Mouse (Mus musculus): Measurements from ENCODE around the gene Pccb. TPM values are rescaled to one million over a fixed set of nuclear protein-coding genes. Genes with fewer than 3 reads are reported as not detected.

The Pccb gene
- polyA plus RNA-seq, 1 experiment = 354 TPM

- Histone ChIP-seq H3K27ac (ENCODE audit: insufficient read depth, low read depth, low read length) (no peak overlapping the region), H3K27me3 (replicated peaks; ENCODE audit: control insufficient read depth, insufficient read depth, low read length) (no peaks in the 10 kb centered on the region), H3K4me1 (ENCODE audit: control insufficient read depth, insufficient read depth, low read length) (no peaks in the 10 kb centered on the region), H3K4me3 (ENCODE audit: insufficient read depth, low read depth, low read length) (no peak overlapping the region), H3K36me3 (ENCODE audit: control insufficient read depth, insufficient read depth, low read length) (no peaks in the 10 kb centered on the region; the same call in none of the 2 replicates)
- TF ChIP-seq CTCF (conservative IDR thresholded peaks at IDR 0.05; ENCODE audit: insufficient read depth, insufficient read length, low read depth, low read length) (no peak), POLR2A (IDR thresholded peaks at IDR 0.05; ENCODE audit: low read depth, low read length) (no peak)
- 96% methylated on average over 3 of the region's 3 CpGs for WGBS
- no peak for DNase-seq
Measured at GRCm38 (mm10) chr9:100987850-100988249, 46.8 kb downstream of the Pccb start.

DNA sequence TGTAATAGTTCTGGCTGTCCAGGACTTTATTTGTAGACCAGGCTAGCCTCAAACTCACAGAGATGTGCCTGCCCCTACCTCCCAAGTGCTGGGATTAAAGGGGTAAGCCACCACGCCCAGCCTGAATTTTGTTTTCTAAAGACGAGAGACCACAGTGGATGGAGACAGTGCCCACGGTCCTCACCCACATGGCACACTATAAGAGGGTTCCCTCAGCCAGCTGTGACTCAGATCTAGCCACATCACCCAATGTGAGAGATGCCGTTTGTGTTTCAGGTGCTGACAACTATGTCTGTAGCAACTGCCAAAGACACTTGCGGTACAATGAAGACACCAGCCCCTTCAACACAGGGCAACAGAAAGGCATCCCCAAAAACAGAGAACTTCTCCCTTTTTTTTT lies 47.7 kb downstream of the Pccb start:
- Histone ChIP-seq H3K27me3 (replicated peaks; ENCODE audit: control insufficient read depth, insufficient read depth, low read length) (no peaks in the 10 kb centered on the region), H3K36me3 (ENCODE audit: control insufficient read depth, insufficient read depth, low read length) (no peaks in the 10 kb centered on the region; the same call in none of the 2 replicates), H3K4me1 (ENCODE audit: control insufficient read depth, insufficient read depth, low read length) (no peaks in the 10 kb centered on the region), H3K27ac (ENCODE audit: insufficient read depth, low read depth, low read length) (no peak overlapping the region), H3K4me3 (ENCODE audit: insufficient read depth, low read depth, low read length) (no peak overlapping the region)
- 95% methylated on average over 5 of the region's 5 CpGs for WGBS
- TF ChIP-seq CTCF (conservative IDR thresholded peaks at IDR 0.05; ENCODE audit: insufficient read depth, insufficient read length, low read depth, low read length) (no peak), POLR2A (IDR thresholded peaks at IDR 0.05; ENCODE audit: low read depth, low read length) (no peak)
- DNase-seq = no peak

DNA sequence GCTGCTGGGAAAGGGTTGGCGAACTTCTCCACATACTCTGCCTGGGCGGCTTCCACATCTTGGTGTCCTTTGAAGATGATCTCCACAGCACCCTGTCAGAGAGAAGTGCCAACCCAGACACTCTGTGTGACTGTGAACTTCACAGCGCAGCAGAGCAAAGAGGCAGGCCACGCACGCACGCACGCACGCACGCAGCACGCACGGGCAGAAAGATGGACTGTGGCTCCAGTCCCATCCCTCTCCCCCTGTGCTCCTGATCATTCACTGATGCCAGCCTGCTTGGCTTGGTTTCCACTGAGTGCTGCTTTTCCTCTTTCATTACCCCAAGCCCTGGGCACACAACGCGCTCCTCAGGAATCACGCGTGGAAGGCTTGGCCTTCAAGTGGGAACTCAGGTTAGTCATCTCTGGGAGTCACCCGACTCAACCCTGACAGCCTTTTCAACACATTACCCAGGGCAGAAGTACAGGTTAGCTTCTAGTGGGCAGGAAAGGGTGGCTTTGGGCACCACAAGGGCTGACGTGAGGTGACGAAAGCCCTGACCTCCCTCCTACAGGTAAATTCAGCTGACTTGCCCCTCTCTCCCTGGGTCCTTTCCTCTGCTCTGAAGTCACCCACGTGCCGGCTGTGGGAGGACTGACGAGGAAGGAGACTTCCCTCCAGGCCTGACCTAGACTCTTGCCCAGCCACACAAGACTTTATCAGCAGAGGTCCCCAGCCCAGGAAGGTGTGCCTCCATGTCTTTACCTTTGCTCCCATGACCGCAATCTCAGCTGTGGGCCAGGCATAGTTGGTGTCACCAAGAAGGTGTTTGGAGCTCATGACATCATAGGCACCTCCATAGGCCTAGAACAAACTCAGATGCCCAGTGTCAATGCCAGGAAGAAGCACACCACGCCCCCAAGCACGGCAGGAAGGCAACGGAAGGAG lies 50.1 kb downstream of the Pccb start:
- 91% methylated on average over 25 of the region's 25 CpGs for WGBS
- Histone ChIP-seq H3K36me3 (ENCODE audit: control insufficient read depth, insufficient read depth, low read length) (no peaks in the 10 kb centered on the region; the same call in none of the 2 replicates), H3K4me1 (ENCODE audit: control insufficient read depth, insufficient read depth, low read length) (no peaks in the 10 kb centered on the region), H3K27me3 (replicated peaks; ENCODE audit: control insufficient read depth, insufficient read depth, low read length) (no peaks in the 10 kb centered on the region), H3K27ac (ENCODE audit: insufficient read depth, low read depth, low read length) (no peak overlapping the region), H3K4me3 (ENCODE audit: insufficient read depth, low read depth, low read length) (no peak overlapping the region)
- no peak for DNase-seq
- no peak for TF ChIP-seq POLR2A (IDR thresholded peaks at IDR 0.05; ENCODE audit: low read depth, low read length)
- no peak for TF ChIP-seq CTCF (conservative IDR thresholded peaks at IDR 0.05; ENCODE audit: insufficient read depth, insufficient read length, low read depth, low read length)

DNA sequence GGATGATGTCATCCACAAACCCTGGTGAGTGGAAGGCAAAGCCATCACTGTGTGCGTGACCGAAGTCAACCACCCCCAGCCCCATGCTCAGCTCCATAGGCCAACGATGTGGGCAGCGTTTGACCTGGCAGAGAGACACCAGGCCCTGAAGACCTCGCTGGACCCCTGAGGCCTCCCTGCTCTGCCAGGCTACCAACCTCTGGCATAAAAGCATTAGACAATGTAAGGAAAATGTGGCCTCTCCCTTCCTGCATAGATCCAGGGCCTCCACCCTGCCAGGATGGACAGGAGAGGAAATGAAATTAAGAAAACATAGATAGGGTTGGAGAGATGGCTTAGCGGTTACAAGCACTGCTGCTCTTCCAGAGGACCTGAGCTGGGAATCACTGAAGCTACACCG lies 51.9 kb downstream of the Pccb start:
- no peaks in the 10 kb centered on the region for H3K27me3 ChIP-seq (replicated peaks; ENCODE audit: control insufficient read depth, insufficient read depth, low read length)

GRCm38 (mm10) chr9:100979260-100979659 lies 55.4 kb downstream of the Pccb start:
- H3K36me3 ChIP-seq (ENCODE audit: control insufficient read depth, insufficient read depth, low read length) = no peaks in the 10 kb centered on the region
- WGBS = 19% methylated on average over 5 of the region's 5 CpGs

More for the DNA sequence above, 51.9 kb downstream of the Pccb start:
- H3K36me3 ChIP-seq (ENCODE audit: control insufficient read depth, insufficient read depth, low read length) = no peaks in the 10 kb centered on the region; the same call in 1 of the 2 replicates
- WGBS = 80% methylated on average over 7 of the region's 7 CpGs
- H3K4me1 ChIP-seq (ENCODE audit: control insufficient read depth, insufficient read depth, low read length) = no peaks in the 10 kb centered on the region
- no peak overlapping the region for H3K27ac ChIP-seq (ENCODE audit: insufficient read depth, low read depth, low read length)
- TF ChIP-seq CTCF (conservative IDR thresholded peaks at IDR 0.05; ENCODE audit: insufficient read depth, insufficient read length, low read depth, low read length) (no peak), POLR2A (IDR thresholded peaks at IDR 0.05; ENCODE audit: low read depth, low read length) (no peak)
- no peak for DNase-seq
- no peak overlapping the region for H3K4me3 ChIP-seq (ENCODE audit: insufficient read depth, low read depth, low read length)

GRCm38 (mm10) chr9:100978666-100979065 lies 56.0 kb downstream of the Pccb start:
- no peaks in the 10 kb centered on the region for H3K27me3 ChIP-seq (replicated peaks; ENCODE audit: control insufficient read depth, insufficient read depth, low read length)
- TF ChIP-seq POLR2A (IDR thresholded peaks at IDR 0.05; ENCODE audit: low read depth, low read length) (no peak), CTCF (conservative IDR thresholded peaks at IDR 0.05; ENCODE audit: insufficient read depth, insufficient read length, low read depth, low read length) (no peak)
- no peak overlapping the region for H3K27ac ChIP-seq (ENCODE audit: insufficient read depth, low read depth, low read length)
- DNase-seq = no peak
- no peaks in the 10 kb centered on the region for H3K4me1 ChIP-seq (ENCODE audit: control insufficient read depth, insufficient read depth, low read length)
- 99% methylated on average over 5 of the region's 5 CpGs for WGBS
- no peaks in the 10 kb centered on the region for H3K36me3 ChIP-seq (ENCODE audit: control insufficient read depth, insufficient read depth, low read length)
- H3K4me3 ChIP-seq (ENCODE audit: insufficient read depth, low read depth, low read length) = no peak overlapping the region

More at GRCm38 (mm10) chr9:100979260-100979659, 55.4 kb downstream of the Pccb start:
- H3K27ac ChIP-seq (ENCODE audit: insufficient read depth, low read depth, low read length) = no peak overlapping the region
- no peaks in the 10 kb centered on the region for H3K27me3 ChIP-seq (replicated peaks; ENCODE audit: control insufficient read depth, insufficient read depth, low read length)
- DNase-seq = peak; percentile 11
- no peaks in the 10 kb centered on the region for H3K4me1 ChIP-seq (ENCODE audit: control insufficient read depth, insufficient read depth, low read length)
- no peak overlapping the region for H3K4me3 ChIP-seq (ENCODE audit: insufficient read depth, low read depth, low read length)
- no peak for TF ChIP-seq POLR2A (IDR thresholded peaks at IDR 0.05; ENCODE audit: low read depth, low read length)
- no peak for TF ChIP-seq CTCF (conservative IDR thresholded peaks at IDR 0.05; ENCODE audit: insufficient read depth, insufficient read length, low read depth, low read length)

GRCm38 (mm10) chr9:100969461-100969860 lies 65.2 kb downstream of the Pccb start:
- H3K27ac ChIP-seq (ENCODE audit: insufficient read depth, low read depth, low read length) = no peak overlapping the region
- 94% methylated on average over 2 of the region's 2 CpGs for WGBS
- no peak overlapping the region for H3K4me3 ChIP-seq (ENCODE audit: insufficient read depth, low read depth, low read length)
- H3K36me3 ChIP-seq (ENCODE audit: control insufficient read depth, insufficient read depth, low read length) = no peaks in the 10 kb centered on the region
- H3K4me1 ChIP-seq (ENCODE audit: control insufficient read depth, insufficient read depth, low read length) = no peaks in the 10 kb centered on the region
- TF ChIP-seq CTCF (conservative IDR thresholded peaks at IDR 0.05; ENCODE audit: insufficient read depth, insufficient read length, low read depth, low read length) (no peak), POLR2A (IDR thresholded peaks at IDR 0.05; ENCODE audit: low read depth, low read length) (no peak)
- H3K27me3 ChIP-seq (replicated peaks; ENCODE audit: control insufficient read depth, insufficient read depth, low read length) = no peaks in the 10 kb centered on the region
- DNase-seq = no peak
